In genomic region chr4:129441145-129441544, GRCm38 (mm10) we compare ENCODE assay signal across 11 mouse cellular contexts. TPM values are rescaled to one million over a fixed set of nuclear protein-coding genes. Genes with fewer than 3 reads are reported as not detected.
DNase-seq lines count a peak whose midpoint lies in the region; ATAC-seq and TF ChIP-seq lines count a peak whose summit lies in the region.
"Had no signal": no experiment of that assay in that cellular context is flagged by ENCODE, and none has a peak within 500 bp of the region (broad histone marks: within the 10 kb centered on the region; RNA-seq: fewer than 3 reads in every experiment).

No protein-coding gene starts in this region.

- WGBS in heart, embryonic 15.5 days: 37% methylated on average over 6 of the region's 6 CpGs
- 29% methylated on average over 6 of the region's 6 CpGs for WGBS in embryonic facial prominence, embryonic 13.5 days
- WGBS in intestine, postnatal 0 days: 30% methylated on average over 6 of the region's 6 CpGs
- whole genome bisulfite sequencing in midbrain, embryonic 12.5 days: 29% methylated on average over 6 of the region's 6 CpGs

- peak overlapping the region; percentile 42; the same call in 1 of the 2 replicates for H3K4me3 ChIP-seq in heart, embryonic 15.5 days
- peak overlapping the region; percentile 47 for H3K4me3 ChIP-seq in embryonic facial prominence, embryonic 13.5 days
- peak overlapping the region; percentile 38 for H3K4me3 ChIP-seq in intestine, postnatal 0 days (ENCODE audit: low read depth, low read length)
- peak overlapping the region; percentile 52; the same call in 1 of the 2 replicates for H3K4me3 ChIP-seq in midbrain, embryonic 12.5 days

- no peak overlapping the region for H3K9ac ChIP-seq in heart, embryonic 15.5 days
- H3K9ac ChIP-seq in embryonic facial prominence, embryonic 13.5 days: no peak overlapping the region
- H3K9ac ChIP-seq in intestine, postnatal 0 days (ENCODE audit: low read depth, low read length): no peak overlapping the region
- H3K9ac ChIP-seq in midbrain, embryonic 12.5 days (replicated peaks): no peak overlapping the region

- no peak for TF ChIP-seq CTCF in intestine, postnatal 0 days (IDR thresholded peaks at IDR 0.05; ENCODE audit: low read depth)

- H3K27ac ChIP-seq in heart, embryonic 15.5 days: no peak overlapping the region
- H3K27ac ChIP-seq in embryonic facial prominence, embryonic 13.5 days: no peak overlapping the region
- no peak overlapping the region for H3K27ac ChIP-seq in intestine, postnatal 0 days (ENCODE audit: low read depth, low read length)
- H3K27ac ChIP-seq in midbrain, embryonic 12.5 days (replicated peaks): no peak overlapping the region

- no peak for ATAC-seq in heart, embryonic 15.5 days (replicated peaks; ENCODE audit: insufficient number of reproducible peaks, insufficient read depth, low FRiP score, low read depth)
- no peak for ATAC-seq in embryonic facial prominence, embryonic 13.5 days (ENCODE audit: insufficient number of reproducible peaks, insufficient read depth, low FRiP score, low TSS enrichment, low read depth)
- no peak for ATAC-seq in intestine, postnatal 0 days
- ATAC-seq in midbrain, embryonic 12.5 days (ENCODE audit: low FRiP score, low read depth): no peak

- H3K9me3 ChIP-seq in heart, embryonic 15.5 days (replicated peaks): no peaks in the 10 kb centered on the region
- no peaks in the 10 kb centered on the region; the same call in 1 of the 2 replicates for H3K9me3 ChIP-seq in embryonic facial prominence, embryonic 13.5 days
- no peaks in the 10 kb centered on the region for H3K9me3 ChIP-seq in intestine, postnatal 0 days (ENCODE audit: control insufficient read depth)
- no peaks in the 10 kb centered on the region for H3K9me3 ChIP-seq in midbrain, embryonic 12.5 days
- H3K9me3 ChIP-seq: megakaryocyte, embryonic 14.5 days had no signal

- H3K4me2 ChIP-seq in heart, embryonic 15.5 days: peak overlapping the region; percentile 65
- H3K4me2 ChIP-seq in embryonic facial prominence, embryonic 13.5 days: peak overlapping the region; percentile 66
- peak overlapping the region; percentile 72; the same call in 1 of the 2 replicates for H3K4me2 ChIP-seq in intestine, postnatal 0 days (replicated peaks; ENCODE audit: low read depth)
- H3K4me2 ChIP-seq in midbrain, embryonic 12.5 days (replicated peaks): peak overlapping the region; percentile 60

- DNase-seq in heart, postnatal 25 days (ENCODE audit: low spot score): no peak
- no peak for DNase-seq in left cerebral cortex, postnatal 36 days (ENCODE audit: low spot score in 2 of 2)
- DNase-seq in testis, postnatal 10 days (ENCODE audit: low spot score): no peak
- DNase-seq in layer of hippocampus, postnatal 14 days (ENCODE audit: low spot score in 2 of 2): no peak

- intact Hi-C loops in heart, postnatal 25 days (cut with DNase I): no loop called here
- intact Hi-C loops in left cerebral cortex, postnatal 36 days (cut with DNase I): no loop called here

- peaks cover 15% of the 10 kb centered on the region for H3K4me1 ChIP-seq in heart, embryonic 15.5 days (replicated peaks)
- peaks cover 11% of the 10 kb centered on the region for H3K4me1 ChIP-seq in embryonic facial prominence, embryonic 13.5 days
- H3K4me1 ChIP-seq in intestine, postnatal 0 days (replicated peaks; ENCODE audit: control insufficient read depth, insufficient read depth, low read length): no peaks in the 10 kb centered on the region; the same call in 1 of the 2 replicates
- peaks cover 6% of the 10 kb centered on the region; the same call in 1 of the 2 replicates for H3K4me1 ChIP-seq in midbrain, embryonic 12.5 days

- H3K36me3 ChIP-seq in heart, embryonic 15.5 days: no peaks in the 10 kb centered on the region
- no peaks in the 10 kb centered on the region for H3K36me3 ChIP-seq in embryonic facial prominence, embryonic 13.5 days
- no peaks in the 10 kb centered on the region for H3K36me3 ChIP-seq in intestine, postnatal 0 days (ENCODE audit: control insufficient read depth, insufficient read depth)
- H3K36me3 ChIP-seq in midbrain, embryonic 12.5 days: no peaks in the 10 kb centered on the region

- H3K27me3 ChIP-seq in heart, embryonic 15.5 days: peaks cover 38% of the 10 kb centered on the region
- peaks cover 44% of the 10 kb centered on the region for H3K27me3 ChIP-seq in embryonic facial prominence, embryonic 13.5 days
- H3K27me3 ChIP-seq in intestine, postnatal 0 days (replicated peaks; ENCODE audit: control insufficient read depth, insufficient read depth, low read length): peaks cover 19% of the 10 kb centered on the region
- peaks cover 41% of the 10 kb centered on the region for H3K27me3 ChIP-seq in midbrain, embryonic 12.5 days

RNA-seq across cellular contexts. Expression of gene Zbtb8b, which starts 0.5 kb away (rescaled TPM):
- 5.8 and 6.2 TPM in 2 replicates for polyA plus RNA-seq in heart, embryonic 15.5 days (2015; fragmentation: Nextera tagmentation; extraction: Ambion mirVana)
- total RNA-seq in heart, postnatal 25 days (2021): under 1 TPM in 1 of 2 experiments, not detected in 1; 0.08 TPM
- 2.5 and 2.8 TPM in 2 replicates for polyA plus RNA-seq in embryonic facial prominence, embryonic 13.5 days (2015; fragmentation: Nextera tagmentation; extraction: Ambion mirVana)
- polyA plus RNA-seq in intestine, postnatal 0 days (2015; fragmentation: Nextera tagmentation; extraction: Ambion mirVana): 0.14 and 0.29 TPM in 2 replicates
- 4.1 and 5.0 TPM in 2 replicates for polyA plus RNA-seq in midbrain, embryonic 12.5 days (2016; fragmentation: Nextera tagmentation; extraction: Ambion mirVana)
- total RNA-seq in left cerebral cortex, postnatal 36 days (2021): 1 to 10 TPM; 4.3 to 4.9 TPM
- 1 to 10 TPM; 4.0 to 5.0 TPM for total RNA-seq in layer of hippocampus, postnatal 14 days (2021)
- total RNA-seq: common myeloid progenitor, adult 5-6 weeks had no signal

RNA-seq across cellular contexts. Expression of gene Bsdc1, which starts 20.2 kb away (rescaled TPM):
- polyA plus RNA-seq in heart, embryonic 15.5 days (2015; fragmentation: Nextera tagmentation; extraction: Ambion mirVana): 23.1 and 27.2 TPM in 2 replicates
- total RNA-seq in heart, postnatal 25 days (2021): 10 to 100 TPM; 40.6 to 45.6 TPM
- polyA plus RNA-seq in embryonic facial prominence, embryonic 13.5 days (2015; fragmentation: Nextera tagmentation; extraction: Ambion mirVana): 27.6 and 29.9 TPM in 2 replicates
- 23.6 and 24.8 TPM in 2 replicates for polyA plus RNA-seq in intestine, postnatal 0 days (2015; fragmentation: Nextera tagmentation; extraction: Ambion mirVana)
- polyA plus RNA-seq in midbrain, embryonic 12.5 days (2016; fragmentation: Nextera tagmentation; extraction: Ambion mirVana): 31.9 and 33.7 TPM in 2 replicates
- 10 to 100 TPM; 56.3 to 62.4 TPM for total RNA-seq in left cerebral cortex, postnatal 36 days (2021)
- total RNA-seq in layer of hippocampus, postnatal 14 days (2021): 10 to 100 TPM; 52.2 to 54.2 TPM

RNA-seq across cellular contexts. Expression of gene Tssk3, which starts 49.7 kb away (rescaled TPM):
- polyA plus RNA-seq in heart, embryonic 15.5 days (2015; fragmentation: Nextera tagmentation; extraction: Ambion mirVana): not detected in 2 replicates
- total RNA-seq in heart, postnatal 25 days (2021): not detected
- not detected in 2 replicates for polyA plus RNA-seq in embryonic facial prominence, embryonic 13.5 days (2015; fragmentation: Nextera tagmentation; extraction: Ambion mirVana)
- polyA plus RNA-seq in intestine, postnatal 0 days (2015; fragmentation: Nextera tagmentation; extraction: Ambion mirVana): not detected in 2 replicates
- polyA plus RNA-seq in midbrain, embryonic 12.5 days (2016; fragmentation: Nextera tagmentation; extraction: Ambion mirVana): not detected in 2 replicates
- total RNA-seq in left cerebral cortex, postnatal 36 days (2021): under 1 TPM; 0.42 to 0.52 TPM
- not detected for total RNA-seq in layer of hippocampus, postnatal 14 days (2021)
- total RNA-seq: adrenal gland, adult 18-20 months; common myeloid progenitor, adult 5-6 weeks had no signal

RNA-seq across cellular contexts. Expression of gene Fam229a, which starts 49.8 kb away (rescaled TPM):
- polyA plus RNA-seq in heart, embryonic 15.5 days (2015; fragmentation: Nextera tagmentation; extraction: Ambion mirVana): 0.27 TPM in 1 of 2 replicates, not detected in the other
- total RNA-seq in heart, postnatal 25 days (2021): not detected
- polyA plus RNA-seq in embryonic facial prominence, embryonic 13.5 days (2015; fragmentation: Nextera tagmentation; extraction: Ambion mirVana): not detected in 2 replicates
- polyA plus RNA-seq in intestine, postnatal 0 days (2015; fragmentation: Nextera tagmentation; extraction: Ambion mirVana): 0.22 TPM in 1 of 2 replicates, not detected in the other
- not detected in 2 replicates for polyA plus RNA-seq in midbrain, embryonic 12.5 days (2016; fragmentation: Nextera tagmentation; extraction: Ambion mirVana)
- not detected for total RNA-seq in left cerebral cortex, postnatal 36 days (2021)
- under 1 TPM in 1 of 2 experiments, not detected in 1; 0.72 TPM for total RNA-seq in layer of hippocampus, postnatal 14 days (2021)
- total RNA-seq: adrenal gland, adult 18-20 months; common myeloid progenitor, adult 5-6 weeks had no signal
